Mouse (Mus musculus) bone marrow macrophage, adult 2 months (primary cell): Measurements from ENCODE around the gene Fkbp1b. TPM values are rescaled to one million over a fixed set of nuclear protein-coding genes. Genes with fewer than 3 reads are reported as not detected.
A peak's percentile ranks its signal among the peaks of the same experiment; 100 is the strongest.

Source experiments
- H3K27ac ChIP-seq: 2 replicates; pipeline ENCODE4 v1.5.1; 2012; ENCODE audit warnings: low read depth, low read length; ENCODE audit not compliant: insufficient read depth
- H3K4me1 ChIP-seq: 2 replicates; pipeline ENCODE4 v1.6.1; 2012; ENCODE audit warnings: low read length; ENCODE audit not compliant: control insufficient read depth, insufficient read depth
- H3K4me3 ChIP-seq: 2 replicates; pipeline ENCODE4 v1.5.1; 2012; ENCODE audit warnings: mild to moderate bottlenecking, low read length, moderate library complexity; ENCODE audit not compliant: insufficient read depth
- CTCF ChIP-seq: IDR thresholded peaks from 2 replicates; pipeline ENCODE4 v1.5.1; 2012; ENCODE audit warnings: low read depth, mild to moderate bottlenecking, low read length, moderate library complexity
- POLR2A ChIP-seq: IDR thresholded peaks from 2 replicates; pipeline ENCODE4 v1.6.1; 2012; ENCODE audit warnings: mild to moderate bottlenecking, low read depth, low read length, borderline replicate concordance
- polyA plus RNA-seq: library from polyadenylated mRNA; stranded (reverse); fragments of >200 nt; gene quantifications from 2 replicates; pipeline ENCODE4 v1.2.4, GENCODE M21; 2012; ENCODE audit not compliant: missing spikeins, insufficient read depth, insufficient read length

Gene Fkbp1b
- polyA plus RNA-seq, 1 experiment, result 40.5 TPM

DNA sequence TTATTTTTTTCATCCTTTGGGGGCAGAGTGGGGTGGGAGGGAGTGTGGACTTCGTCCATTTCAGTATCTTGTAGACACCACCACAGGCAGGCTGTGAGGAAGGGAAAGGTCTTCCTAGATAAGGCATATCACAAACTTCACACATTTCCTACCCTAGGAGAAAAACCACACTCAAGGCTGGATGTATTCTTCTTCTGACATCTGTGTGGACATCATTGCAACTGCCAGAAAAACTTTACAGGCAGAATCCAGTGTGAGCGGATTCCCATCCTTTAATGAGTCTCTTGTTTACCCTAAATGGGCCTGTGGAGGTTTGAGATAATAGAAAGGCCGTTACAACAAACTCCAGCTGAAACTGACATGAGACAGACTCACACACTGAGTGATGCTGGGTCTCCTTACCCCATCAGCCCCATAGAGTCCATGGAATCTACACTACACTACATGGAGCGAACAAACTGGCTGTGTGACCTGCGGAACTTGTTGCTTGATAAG lies 31.6 kb upstream of the Fkbp1b start:
- TF ChIP-seq CTCF (no peak), POLR2A (no peak)
- Histone ChIP-seq H3K27ac (no peak overlapping the region), H3K4me3 (no peak overlapping the region), H3K4me1 (no peaks in the 10 kb centered on the region)

- Histone ChIP-seq H3K4me3 (no peak overlapping the region), H3K4me1 (no peaks in the 10 kb centered on the region), H3K27ac (no peak overlapping the region)
These were observed 30.9 kb upstream of the Fkbp1b start for GRCm38 (mm10) chr12:4872273-4872672.

GRCm38 (mm10) chr12:4871260-4871659 lies 29.9 kb upstream of the Fkbp1b start:
- Histone ChIP-seq H3K4me1 (no peaks in the 10 kb centered on the region), H3K4me3 (no peak overlapping the region), H3K27ac (no peak overlapping the region)
- TF ChIP-seq CTCF, result no peak
- TF ChIP-seq POLR2A, result no peak

More at GRCm38 (mm10) chr12:4872273-4872672, 30.9 kb upstream of the Fkbp1b start:
- no peak for TF ChIP-seq POLR2A
- TF ChIP-seq CTCF, result no peak

DNA sequence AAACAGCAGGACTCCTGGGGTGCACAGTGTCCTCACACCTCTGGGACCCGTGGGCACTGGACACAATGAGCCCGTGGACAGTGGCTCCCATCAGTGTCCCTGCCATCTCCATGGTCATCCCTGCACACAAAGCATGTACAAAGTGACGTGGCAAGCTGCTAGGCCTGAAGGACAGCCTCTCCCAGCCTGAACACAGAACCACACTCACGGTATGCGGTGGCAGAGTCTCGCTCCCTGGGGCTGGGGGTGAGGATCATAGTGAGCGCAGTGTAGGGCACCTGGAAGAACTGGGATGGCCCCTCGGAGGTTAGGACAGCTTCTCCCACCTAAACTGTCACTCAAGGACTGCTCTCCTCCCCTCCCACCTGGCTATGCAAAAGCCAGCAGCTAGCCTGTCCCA lies 27.5 kb upstream of the Fkbp1b start:
- TF ChIP-seq CTCF (no peak), POLR2A (no peak)
- H3K4me3 ChIP-seq, result no peak overlapping the region
- no peaks in the 10 kb centered on the region for H3K4me1 ChIP-seq
- H3K27ac ChIP-seq, result no peak overlapping the region

- H3K4me1 ChIP-seq, result peaks cover 8% of the 10 kb centered on the region
- TF ChIP-seq CTCF, result no peak
- no peak for TF ChIP-seq POLR2A
- no peak overlapping the region for H3K4me3 ChIP-seq
- no peak overlapping the region for H3K27ac ChIP-seq
These were observed 22.9 kb upstream of the Fkbp1b start for GRCm38 (mm10) chr12:4864338-4864690.

- H3K4me1 ChIP-seq, result peaks cover 9% of the 10 kb centered on the region
These were observed 22.4 kb upstream of the Fkbp1b start for GRCm38 (mm10) chr12:4863654-4864337.

DNA sequence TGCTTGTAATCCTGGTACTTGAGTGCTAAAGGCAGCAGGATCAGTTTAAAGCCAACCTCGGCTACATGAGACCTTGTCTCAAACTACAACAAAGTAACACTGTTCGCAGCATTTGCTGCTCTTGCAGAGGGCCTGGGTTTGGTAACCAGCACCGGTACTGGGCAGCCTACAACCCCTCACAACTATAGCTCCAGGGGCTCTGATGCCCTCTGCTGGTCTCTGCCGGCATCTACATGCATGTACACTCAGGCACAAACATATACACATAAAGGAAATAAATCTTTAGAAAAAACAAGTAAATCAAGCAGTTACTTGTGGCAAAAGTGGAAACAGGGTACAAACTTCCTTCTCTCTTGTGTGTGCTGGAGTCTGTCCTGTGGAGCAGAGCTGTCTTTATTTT lies 21.3 kb upstream of the Fkbp1b start:
- H3K4me1 ChIP-seq, result peaks cover 9% of the 10 kb centered on the region
- TF ChIP-seq POLR2A (no peak), CTCF (no peak)
- H3K4me3 ChIP-seq, result no peak overlapping the region
- H3K27ac ChIP-seq, result no peak overlapping the region

More at GRCm38 (mm10) chr12:4863654-4864337, 22.4 kb upstream of the Fkbp1b start:
- TF ChIP-seq POLR2A, result no peak
- TF ChIP-seq CTCF, result no peak
- Histone ChIP-seq H3K4me3 (no peak overlapping the region), H3K27ac (no peak overlapping the region)

- H3K4me3 ChIP-seq, result no peak overlapping the region
These were observed 18.0 kb upstream of the Fkbp1b start for GRCm38 (mm10) chr12:4859241-4859914.

DNA sequence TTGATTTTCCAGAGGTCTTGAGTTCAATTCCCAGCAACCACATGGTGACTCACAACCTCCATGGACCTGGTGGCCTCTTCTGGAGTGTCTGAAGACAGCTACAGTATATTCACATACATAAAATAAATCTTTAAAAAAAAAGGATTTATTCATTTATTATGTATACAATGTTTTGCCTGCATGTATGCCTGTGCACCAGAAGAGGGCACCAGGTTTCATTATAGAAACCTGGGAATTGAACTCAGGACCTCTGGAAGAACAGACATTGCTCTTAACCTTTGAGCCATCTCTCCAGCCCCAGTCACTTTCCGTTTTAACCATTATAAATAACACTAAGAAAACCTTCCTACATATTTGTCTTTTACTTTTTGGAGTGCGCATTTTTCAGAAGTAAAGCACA lies 15.4 kb upstream of the Fkbp1b start:
- Histone ChIP-seq H3K4me3 (no peak overlapping the region), H3K4me1 (peaks cover 9% of the 10 kb centered on the region), H3K27ac (no peak overlapping the region)
- no peak for TF ChIP-seq POLR2A
- TF ChIP-seq CTCF, result no peak

More at GRCm38 (mm10) chr12:4859241-4859914, 18.0 kb upstream of the Fkbp1b start:
- H3K4me1 ChIP-seq, result peaks cover 9% of the 10 kb centered on the region
- TF ChIP-seq CTCF (no peak), POLR2A (no peak)
- no peak overlapping the region for H3K27ac ChIP-seq

- peak; percentile 29; the same call in 1 of the 2 replicates for TF ChIP-seq CTCF
- TF ChIP-seq POLR2A, result no peak
- H3K4me1 ChIP-seq, result peaks cover 9% of the 10 kb centered on the region
- H3K27ac ChIP-seq, result no peak overlapping the region
These were observed 14.8 kb upstream of the Fkbp1b start for GRCm38 (mm10) chr12:4856160-4856559.

More at GRCm38 (mm10) chr12:4856160-4856559, 14.8 kb upstream of the Fkbp1b start:
- H3K4me3 ChIP-seq, result no peak overlapping the region
